Mouse (Mus musculus): ENCODE results near the gene Myt1.
"Not testable (repeated sequence)": the region's sequence is repeated elsewhere in the genome, so short reads cannot be mapped to it uniquely, and the experiment has no call there.

The Myt1 gene

DNA sequence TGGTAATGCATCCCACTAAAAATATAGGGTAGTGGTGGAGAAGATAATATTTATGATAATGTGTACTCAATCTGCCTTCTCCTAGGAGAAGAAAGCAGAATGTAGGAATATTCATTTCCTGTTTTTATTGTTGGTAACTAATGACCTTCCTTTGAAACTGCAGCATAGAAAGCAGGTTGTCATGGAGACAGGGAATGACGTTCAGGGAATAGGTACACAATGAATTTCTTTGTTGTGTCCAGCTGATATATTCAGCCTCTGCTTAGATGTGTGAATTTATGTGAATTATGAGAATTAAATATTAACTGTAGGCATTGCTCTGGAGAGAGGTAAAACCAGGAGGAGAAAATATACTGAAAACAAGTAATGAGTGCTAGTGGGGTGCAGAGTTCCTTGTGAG lies 18.3 kb downstream of the Myt1 start:
- DNase-seq, result no peak

DNA sequence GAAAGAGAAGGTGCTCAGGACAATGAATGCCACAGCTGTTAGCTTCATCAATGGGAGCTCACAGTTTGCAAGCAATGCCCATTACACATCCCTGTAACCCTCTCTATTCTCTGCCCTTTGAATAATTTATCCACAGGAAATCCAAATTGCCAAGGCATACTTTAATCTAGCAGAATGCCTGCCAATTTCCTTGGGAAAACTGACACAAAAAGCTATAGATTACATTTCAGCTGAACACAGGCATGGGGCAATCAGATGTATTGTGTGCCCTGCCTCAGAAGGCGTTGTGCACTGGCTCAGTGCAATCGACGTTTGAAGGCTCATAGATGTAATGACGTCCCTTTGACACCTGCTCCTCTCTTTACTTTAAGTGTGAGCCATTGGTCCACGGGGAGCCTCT lies 24.7 kb downstream of the Myt1 start:
- no peak for DNase-seq

DNA sequence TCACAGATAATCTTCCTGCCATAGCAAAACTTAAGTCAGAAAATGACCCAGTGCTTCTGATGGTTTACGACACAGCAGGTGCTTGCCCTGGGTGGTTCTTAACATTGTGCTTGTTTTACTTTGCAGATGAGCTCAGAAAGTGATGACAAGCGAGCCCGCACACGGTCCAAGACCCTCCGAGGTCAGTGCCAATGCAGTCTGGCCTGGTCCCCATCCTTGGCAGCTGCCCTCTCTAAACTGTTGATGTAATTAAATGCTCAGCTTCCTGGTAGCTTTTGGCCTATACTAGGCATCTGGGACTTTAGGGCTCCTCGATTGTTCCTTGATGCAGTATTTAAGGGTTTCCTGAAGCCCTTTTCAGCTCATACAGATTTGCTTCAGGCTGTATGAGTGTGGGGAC lies 26.3 kb downstream of the Myt1 start:
- no peak for DNase-seq

DNA sequence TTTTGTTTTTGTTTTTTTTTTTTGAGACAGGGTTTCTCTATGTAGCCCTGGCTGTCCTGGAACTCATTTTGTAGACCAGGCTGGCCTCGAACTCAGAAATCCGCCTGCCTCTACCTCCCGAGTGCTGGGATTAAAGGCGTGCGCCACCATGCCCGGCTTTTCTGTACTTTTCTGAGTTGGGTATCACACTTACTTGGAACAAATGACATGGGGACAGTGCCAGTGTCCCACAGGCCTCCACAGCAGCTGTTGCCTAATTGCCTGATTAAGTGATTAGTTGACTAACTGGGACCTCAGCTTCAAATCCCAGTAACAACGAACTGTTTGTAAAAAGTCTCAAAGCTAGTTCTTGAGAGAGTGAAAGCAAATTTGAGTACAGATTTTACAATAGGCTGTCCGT lies 30.1 kb downstream of the Myt1 start:
- DNase-seq, result not testable (repeated sequence)

DNA sequence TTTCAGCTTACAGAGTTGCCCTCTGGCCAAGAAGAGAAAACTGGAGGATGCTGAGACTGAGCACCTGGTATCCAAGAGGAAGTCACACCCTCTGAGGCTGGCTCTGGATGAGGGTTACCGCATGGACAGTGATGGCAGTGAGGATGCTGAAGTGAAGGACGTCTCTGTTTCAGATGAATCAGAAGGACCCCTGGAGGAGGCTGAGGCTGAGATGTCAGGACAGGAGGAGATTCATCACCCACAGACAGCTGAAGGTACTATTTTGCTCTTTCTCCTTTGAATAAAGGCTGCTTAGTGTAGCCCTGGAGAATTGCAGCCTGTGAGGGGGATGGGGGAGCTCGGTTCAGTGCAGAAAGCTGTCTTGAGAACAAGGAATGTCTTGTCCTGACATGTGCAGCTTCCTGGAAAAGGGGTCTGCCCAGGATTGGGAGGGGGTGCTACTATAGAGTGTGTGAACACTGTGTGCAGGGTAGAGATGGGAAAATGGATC lies 32.6 kb downstream of the Myt1 start:
- DNase-seq, result no peak

- no peak for DNase-seq
Measured at GRCm38 (mm10) chr2:181797672-181798071, 34.5 kb downstream of the Myt1 start.

GRCm38 (mm10) chr2:181829032-181829650 lies 66.0 kb downstream of the Myt1 start:
- no peak for DNase-seq

GRCm38 (mm10) chr2:181832745-181833144 lies 69.6 kb downstream of the Myt1 start:
- DNase-seq, result no peak

DNA sequence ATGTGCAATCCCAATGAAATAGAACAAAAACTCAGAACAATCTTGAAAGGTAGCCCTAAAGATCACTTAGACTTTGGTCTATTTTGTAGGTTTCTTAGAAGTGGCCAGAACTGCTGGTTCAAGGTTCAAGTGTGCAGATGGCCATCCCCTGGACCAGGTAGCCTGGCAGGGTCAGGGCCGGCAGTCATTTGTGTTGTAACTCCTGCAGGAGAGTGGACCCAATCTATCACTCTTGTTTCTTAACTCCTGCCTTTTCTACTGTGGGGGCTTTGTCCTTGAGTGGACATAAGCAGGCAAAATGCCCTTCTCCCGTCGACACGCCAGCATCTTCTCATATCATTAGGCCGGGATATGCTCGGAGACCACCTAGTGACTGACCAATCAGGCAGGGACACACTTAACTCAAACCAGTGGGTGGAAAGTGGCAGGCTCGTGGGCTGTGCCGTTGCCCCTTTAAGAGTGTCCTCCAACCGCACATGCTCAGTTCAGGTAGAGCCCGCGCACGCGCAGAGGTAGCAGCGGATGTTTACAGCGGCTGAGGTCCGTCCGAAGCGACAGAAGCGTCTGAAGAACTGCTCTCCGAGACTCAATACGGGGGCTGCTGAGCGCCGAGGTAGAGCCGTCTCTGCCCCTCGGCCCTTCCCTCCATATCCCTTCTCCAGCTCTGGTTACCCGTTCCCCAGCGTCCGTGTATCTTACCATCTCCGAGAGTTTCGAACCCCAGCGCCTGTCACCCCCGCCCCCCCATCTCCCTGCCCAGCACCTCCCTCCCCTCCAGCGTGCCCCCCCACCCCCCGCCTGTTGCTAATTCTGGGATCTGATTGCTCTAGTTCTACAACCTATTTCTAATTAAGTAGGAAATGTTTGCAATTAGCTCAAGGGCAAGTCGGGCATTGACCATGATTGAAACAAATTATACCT lies 74.5 kb downstream of the Myt1 start, which contains the start of gene Pcmtd2:
Pcmtd2 (plus strand) TSS at position 483 of the 921 bp plus-strand sequence.
- peak; percentile 94 for DNase-seq

- DNase-seq, result peak; percentile 24
Measured at GRCm38 (mm10) chr2:181838293-181838680, 75.2 kb downstream of the Myt1 start.

DNA sequence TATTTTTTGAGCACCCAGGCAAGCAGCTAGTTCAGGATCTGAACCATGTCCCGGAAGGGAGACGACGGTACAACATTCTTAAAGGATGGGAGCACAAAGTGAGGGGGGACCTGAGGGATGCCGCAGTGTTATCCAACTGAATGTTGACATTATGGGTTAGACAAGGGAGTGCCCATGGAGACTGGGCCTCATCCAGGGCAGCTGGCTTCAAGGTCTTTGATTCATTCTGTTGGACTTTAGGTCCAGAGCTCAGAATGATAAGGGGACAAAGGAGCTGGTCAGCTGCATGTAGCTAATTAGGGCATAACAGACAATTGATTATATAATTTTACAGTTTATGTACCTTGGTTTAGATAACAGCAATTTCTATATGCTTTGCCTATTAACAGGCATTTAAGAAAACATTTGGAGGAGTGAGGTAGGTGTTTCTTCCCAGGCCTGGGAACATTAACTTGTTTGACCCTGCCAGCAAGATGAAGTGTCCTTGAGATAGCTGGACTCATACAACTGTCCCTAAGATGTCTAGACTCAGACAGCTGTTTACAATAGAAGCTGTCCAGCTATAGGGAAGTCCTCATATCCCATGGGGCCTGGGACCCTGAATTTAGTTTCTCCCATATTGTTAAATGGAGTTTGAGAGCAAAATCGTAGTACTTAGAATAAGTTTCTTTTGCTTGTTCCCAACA lies 82.7 kb downstream of the Myt1 start:
- DNase-seq, result no peak

- DNase-seq, result peak; percentile 87
Measured at GRCm38 (mm10) chr2:181863791-181864535, 100.8 kb downstream of the Myt1 start, which contains the start of gene Polr3k. Gene Polr3k, plus strand, starts transcription at chr2:181864337.

DNA sequence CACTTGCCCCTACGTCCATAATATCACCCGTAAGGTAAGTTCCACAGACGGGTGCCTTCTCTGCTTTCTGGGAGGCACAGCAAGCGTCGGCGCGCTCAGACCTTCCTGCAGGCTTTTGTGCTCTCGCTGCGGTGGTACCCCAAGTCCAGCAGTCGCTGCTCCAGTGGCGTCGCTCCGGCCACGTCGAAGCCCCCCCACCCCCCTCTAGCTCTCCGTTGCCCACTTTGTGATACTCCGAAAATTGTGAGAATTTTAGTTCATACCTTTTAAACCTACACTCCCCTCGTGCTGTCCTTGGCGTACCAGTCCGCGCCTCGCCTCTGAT lies 101.4 kb downstream of the Myt1 start:
- DNase-seq, result no peak

- DNase-seq, result peak; percentile 73
Measured at GRCm38 (mm10) chr2:181866931-181867330, 103.8 kb downstream of the Myt1 start.

GRCm38 (mm10) chr2:181871039-181871438 lies 107.9 kb downstream of the Myt1 start:
- DNase-seq, result no peak

All from thymus, postnatal 4 days (tissue).